Mouse (Mus musculus): ENCODE measurements around the gene B230118H07Rik. TPM values are rescaled to one million over a fixed set of nuclear protein-coding genes. Genes with fewer than 3 reads are reported as not detected.
"Not testable (repeated sequence)": the region's sequence is repeated elsewhere in the genome, so short reads cannot be mapped to it uniquely, and the experiment has no call there.

Gene B230118H07Rik
- total RNA-seq, 2 experiments from 2014 or later: 19.7 to 22.0 TPM

GRCm38 (mm10) chr2:101592886-101593285 is 56.4 kb downstream of the B230118H07Rik start:
- no peak for ATAC-seq (ENCODE audit: poor library complexity, severe bottlenecking)

DNA sequence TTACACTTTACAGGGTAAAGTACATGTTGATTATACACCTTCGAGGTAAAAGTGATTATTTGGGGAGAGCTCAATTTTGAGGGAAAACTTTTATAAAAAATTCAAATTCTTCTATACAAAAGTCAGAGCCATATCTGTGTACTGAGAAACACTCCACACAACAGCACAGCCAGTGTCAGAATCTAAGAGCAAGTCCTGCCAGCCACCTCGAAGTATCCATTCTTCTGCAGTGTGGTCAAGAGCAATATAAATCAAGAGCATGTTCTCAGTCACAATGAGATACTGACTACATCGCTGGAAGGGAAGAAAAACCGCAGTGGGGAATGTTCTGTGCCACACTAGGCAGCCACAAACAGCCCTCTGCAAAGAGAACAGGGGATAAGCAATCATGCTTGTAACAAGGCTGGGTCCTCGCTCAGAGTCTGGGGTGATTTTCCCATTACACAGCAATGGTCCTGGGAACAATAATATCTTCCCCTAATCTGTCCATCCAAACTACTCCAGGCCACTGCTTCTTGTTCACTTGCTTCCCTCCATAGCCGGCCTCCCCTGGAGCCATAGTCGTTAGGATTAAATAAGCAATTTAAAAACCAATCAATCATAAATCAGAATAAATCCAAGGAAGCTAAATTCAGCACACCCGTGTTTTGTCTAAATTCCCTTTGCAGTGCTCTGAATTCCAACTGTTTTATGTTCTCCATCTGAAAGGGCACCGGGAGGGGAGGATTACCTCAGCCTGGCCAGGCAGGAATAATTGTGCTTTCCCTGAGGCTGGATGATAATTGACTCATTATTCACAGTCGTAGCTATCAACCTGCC is 57.1 kb downstream of the B230118H07Rik start:
- no peak for ATAC-seq (ENCODE audit: poor library complexity, severe bottlenecking)

DNA sequence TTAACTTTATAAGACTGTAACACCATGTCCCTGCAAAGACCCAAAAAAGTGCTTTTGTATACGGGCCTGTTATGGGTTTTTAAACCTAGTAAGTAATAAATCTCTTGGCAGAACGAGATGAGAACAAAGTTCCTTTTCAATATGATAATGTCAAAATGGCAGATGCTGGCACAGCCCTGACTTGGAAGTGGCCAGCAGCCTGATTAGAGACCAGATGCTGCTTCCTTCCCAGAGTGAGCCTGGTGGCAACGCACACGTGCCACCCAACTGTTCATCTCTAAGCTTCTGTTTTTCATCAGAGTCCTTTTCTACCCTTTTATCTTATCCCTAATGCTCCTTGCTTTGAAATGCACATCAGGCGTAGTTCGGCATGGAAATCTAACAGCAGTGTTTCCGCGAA is 58.0 kb downstream of the B230118H07Rik start:
- ATAC-seq (ENCODE audit: poor library complexity, severe bottlenecking): no peak

DNA sequence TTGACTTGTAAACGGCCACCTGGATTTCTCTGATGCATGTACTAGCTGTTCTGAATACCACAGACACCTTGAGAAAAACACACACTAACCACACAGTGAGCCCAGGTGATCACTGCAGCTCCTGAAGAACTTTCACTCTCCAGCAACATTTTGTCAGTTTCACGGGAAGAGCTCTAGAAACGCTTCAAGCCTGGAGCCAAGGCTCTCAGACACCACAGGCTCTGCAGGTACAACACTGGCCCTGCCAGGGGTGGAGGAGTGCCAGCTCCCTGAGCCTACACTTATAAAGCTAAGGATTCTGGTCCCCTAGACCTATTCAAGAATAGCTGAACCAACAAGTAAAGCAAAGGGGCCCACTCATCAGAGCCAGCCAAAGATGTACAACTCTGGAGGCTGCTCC is 67.9 kb downstream of the B230118H07Rik start:
- no peak for ATAC-seq (ENCODE audit: poor library complexity, severe bottlenecking)

GRCm38 (mm10) chr2:101580977-101581376 is 68.4 kb downstream of the B230118H07Rik start:
- ATAC-seq (ENCODE audit: poor library complexity, severe bottlenecking): no peak

- ATAC-seq (ENCODE audit: poor library complexity, severe bottlenecking): no peak
Observed at GRCm38 (mm10) chr2:101580428-101580827, 68.9 kb downstream of the B230118H07Rik start.

GRCm38 (mm10) chr2:101580027-101580426 is 69.3 kb downstream of the B230118H07Rik start:
- no peak for ATAC-seq (ENCODE audit: poor library complexity, severe bottlenecking)

GRCm38 (mm10) chr2:101577243-101577642 is 72.1 kb downstream of the B230118H07Rik start:
- no peak for ATAC-seq (ENCODE audit: poor library complexity, severe bottlenecking)

- peak; percentile 90 for ATAC-seq (ENCODE audit: poor library complexity, severe bottlenecking)
Observed at GRCm38 (mm10) chr2:101569230-101569629, 80.1 kb downstream of the B230118H07Rik start.

- ATAC-seq (ENCODE audit: poor library complexity, severe bottlenecking): no peak
Observed at GRCm38 (mm10) chr2:101567490-101567889, 81.8 kb downstream of the B230118H07Rik start.

DNA sequence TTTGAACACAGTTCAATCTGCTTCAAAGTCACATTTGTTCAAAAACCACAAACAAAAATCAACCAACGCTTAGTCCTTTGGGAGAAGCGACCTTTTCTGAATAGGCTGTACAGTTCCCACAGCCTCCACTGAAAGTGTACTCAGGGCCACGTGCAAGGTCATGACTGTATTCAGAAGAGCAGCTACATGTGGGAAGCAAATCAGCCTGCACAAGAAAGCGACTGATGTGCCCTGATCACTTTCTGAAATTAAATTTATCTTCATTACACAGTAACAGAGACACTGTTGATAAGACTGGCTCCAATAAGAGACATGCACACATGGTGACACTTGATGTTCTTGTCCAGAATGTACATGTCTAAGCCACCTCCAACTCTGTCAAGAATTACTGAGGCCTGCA is 85.6 kb downstream of the B230118H07Rik start:
- ATAC-seq (ENCODE audit: poor library complexity, severe bottlenecking): no peak

DNA sequence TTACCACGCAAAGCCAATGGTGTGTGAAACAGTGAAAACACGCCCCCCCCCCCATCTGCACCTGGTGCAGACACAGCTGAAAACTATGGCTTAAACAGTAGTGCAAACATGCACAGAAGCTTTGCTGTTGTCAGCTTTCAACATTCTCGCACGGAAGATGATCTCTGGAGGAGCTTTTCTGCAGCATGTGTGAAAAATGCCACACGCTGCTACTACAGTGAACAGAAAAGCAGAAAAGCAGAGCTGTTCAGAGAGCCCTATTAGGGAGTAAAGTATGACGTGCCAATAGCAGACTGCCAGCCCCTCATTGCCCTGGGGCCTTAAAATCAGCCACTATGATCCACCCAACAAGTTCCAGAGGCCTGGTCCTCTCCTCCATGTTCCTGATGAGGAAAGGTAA is 86.1 kb downstream of the B230118H07Rik start:
- no peak for ATAC-seq (ENCODE audit: poor library complexity, severe bottlenecking)

- no peak for ATAC-seq (ENCODE audit: poor library complexity, severe bottlenecking)
Observed at GRCm38 (mm10) chr2:101559431-101559830, 89.9 kb downstream of the B230118H07Rik start.

DNA sequence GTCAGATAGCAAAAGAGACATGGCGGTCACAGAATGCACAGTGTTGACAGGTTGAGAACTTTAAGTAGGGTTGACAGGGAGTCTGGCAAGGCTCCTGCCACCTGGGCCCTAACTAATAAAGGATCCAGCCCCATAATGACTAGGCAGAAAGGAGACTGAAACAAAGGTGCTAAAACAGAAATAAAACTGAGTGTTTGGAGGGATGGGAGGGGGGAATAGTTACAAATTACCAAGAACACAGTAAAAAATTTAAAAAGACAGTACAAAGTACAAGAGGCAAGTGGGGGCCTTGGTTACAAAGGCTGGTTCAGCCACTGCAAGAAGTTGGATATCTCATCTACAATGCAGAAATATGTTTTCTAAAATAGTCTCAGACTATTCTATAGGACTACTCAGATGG is 93.4 kb downstream of the B230118H07Rik start:
- no peak for ATAC-seq (ENCODE audit: poor library complexity, severe bottlenecking)

DNA sequence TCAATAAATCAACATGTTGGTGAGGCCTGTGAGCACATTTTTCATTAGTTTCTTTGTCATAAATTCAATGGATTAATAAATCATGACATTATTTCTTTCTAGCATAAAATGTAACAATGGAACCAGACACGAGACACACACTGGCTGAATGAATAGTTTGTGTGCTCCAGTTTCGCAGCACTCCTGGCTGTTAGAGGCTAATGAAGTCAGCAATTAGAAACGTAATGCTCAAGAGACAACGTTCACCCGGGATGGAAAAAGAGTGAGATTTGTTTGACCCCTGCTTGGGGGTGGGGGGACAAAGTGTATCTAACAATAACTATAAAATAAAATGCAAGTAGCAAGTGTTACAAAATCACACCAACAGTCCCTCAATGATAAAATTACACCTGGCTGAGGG is 95.5 kb downstream of the B230118H07Rik start:
- ATAC-seq (ENCODE audit: poor library complexity, severe bottlenecking): no peak

DNA sequence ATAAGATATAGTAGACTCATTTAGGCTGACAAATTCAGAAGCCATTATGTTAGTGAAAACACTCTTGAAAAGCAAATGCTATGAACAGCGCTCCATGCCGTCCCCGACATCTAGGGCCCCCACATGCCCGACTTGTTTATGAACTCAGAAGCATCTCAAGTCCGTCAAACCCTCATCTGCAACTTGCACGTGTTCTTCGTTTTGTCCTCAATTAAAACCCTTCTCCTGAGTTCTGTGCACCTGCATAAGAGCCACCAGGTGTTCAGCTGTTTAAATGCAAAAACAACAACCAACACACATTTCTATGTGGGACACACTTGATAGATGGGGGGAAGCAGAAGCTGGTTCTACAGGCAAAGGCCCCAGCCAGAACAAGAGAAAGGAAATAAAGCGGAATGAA is 97.0 kb downstream of the B230118H07Rik start:
- no peak for ATAC-seq (ENCODE audit: poor library complexity, severe bottlenecking)

GRCm38 (mm10) chr2:101551026-101551719 is 98.2 kb downstream of the B230118H07Rik start:
- no peak for ATAC-seq (ENCODE audit: poor library complexity, severe bottlenecking)

- ATAC-seq (ENCODE audit: poor library complexity, severe bottlenecking): no peak
Observed at GRCm38 (mm10) chr2:101550176-101550575, 99.2 kb downstream of the B230118H07Rik start.

DNA sequence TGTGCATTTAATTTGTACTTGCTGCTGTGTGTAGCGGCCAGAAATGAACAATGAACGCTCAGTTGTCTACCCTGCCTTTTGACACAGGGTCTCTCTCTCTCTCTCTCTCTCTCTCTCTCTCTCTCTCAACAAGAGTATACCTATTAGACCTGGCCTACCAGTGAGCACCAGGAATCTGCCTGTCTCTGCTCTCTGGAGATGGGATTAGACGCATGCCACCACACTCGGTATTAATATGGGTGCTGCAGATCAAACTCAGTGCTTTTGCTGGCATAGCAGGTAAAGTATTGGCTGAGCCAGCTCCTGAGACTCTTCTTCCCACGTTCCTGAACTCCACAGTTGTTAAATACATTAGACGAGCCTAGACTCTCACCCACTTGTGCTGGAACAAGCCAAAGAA is 100.5 kb downstream of the B230118H07Rik start:
- no peak for ATAC-seq (ENCODE audit: poor library complexity, severe bottlenecking)

DNA sequence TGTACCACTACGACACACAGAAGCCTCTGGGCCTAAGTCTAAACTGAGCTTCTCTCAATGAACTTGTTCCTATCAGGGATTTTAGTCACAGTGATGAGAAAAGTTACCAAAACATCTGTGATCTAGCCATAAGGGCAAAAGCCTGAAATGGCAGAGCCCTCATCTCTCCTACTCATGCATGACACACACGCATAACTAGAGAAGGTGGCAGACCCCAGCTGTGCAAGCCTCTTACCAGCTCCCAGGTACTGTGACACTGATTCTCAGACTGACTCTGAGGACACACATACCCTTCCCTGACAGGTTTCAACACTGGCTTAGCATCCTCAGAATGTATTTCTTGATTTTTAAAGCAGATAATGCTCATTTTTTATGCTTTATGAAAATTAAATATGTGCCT is 103.7 kb downstream of the B230118H07Rik start:
- ATAC-seq (ENCODE audit: poor library complexity, severe bottlenecking): no peak

DNA sequence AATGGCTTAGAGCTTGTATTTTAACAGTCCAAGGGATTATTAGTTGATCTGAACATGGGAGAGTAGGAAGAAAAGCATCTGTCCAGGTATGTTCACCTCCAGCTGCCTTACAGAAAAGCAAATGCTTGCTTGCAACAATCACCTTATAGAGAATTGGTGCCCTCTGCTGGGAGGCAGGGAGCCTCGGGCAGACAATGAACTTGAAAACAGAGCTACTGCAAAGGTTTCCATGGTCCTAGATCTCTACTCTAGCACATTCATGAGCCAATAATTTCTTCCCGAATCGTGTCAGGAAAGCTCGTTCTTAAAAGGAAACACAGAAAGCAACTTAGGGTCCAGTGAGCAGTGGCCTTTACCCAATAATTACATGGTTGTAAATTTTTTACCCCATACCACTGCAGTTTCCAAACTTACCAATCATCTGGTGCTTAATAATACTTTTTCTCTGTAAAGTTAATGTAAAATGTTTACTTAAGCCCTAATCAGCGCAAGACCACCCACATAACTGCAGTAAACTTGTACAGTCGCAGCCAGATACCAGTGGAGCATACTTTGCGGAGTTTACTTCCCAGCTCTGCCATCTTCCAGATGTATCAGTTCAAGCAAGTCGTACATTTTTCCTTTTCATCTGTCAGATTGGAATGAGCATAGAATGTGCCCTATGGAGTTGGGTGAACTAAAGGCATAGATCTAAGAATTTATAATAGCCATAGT is 105.5 kb downstream of the B230118H07Rik start:
- ATAC-seq (ENCODE audit: poor library complexity, severe bottlenecking): no peak

GRCm38 (mm10) chr2:101536887-101537286 is 112.4 kb downstream of the B230118H07Rik start:
- not testable (repeated sequence) for ATAC-seq (ENCODE audit: poor library complexity, severe bottlenecking)

All from megakaryocyte, adult 5-6 weeks (primary cell).